Mouse (Mus musculus): ENCODE data around the gene Fgf15.
A peak's percentile ranks its signal among the peaks of the same experiment; 100 is the strongest.

Gene Fgf15

GRCm38 (mm10) chr7:144931778-144932177 is 35.4 kb downstream of the Fgf15 start:
- DNase-seq (ENCODE audit: low read depth), result peak; percentile 64

GRCm38 (mm10) chr7:144932389-144932937 is 36.1 kb downstream of the Fgf15 start:
- DNase-seq (ENCODE audit: low read depth), result no peak

GRCm38 (mm10) chr7:144933336-144933735 is 37.0 kb downstream of the Fgf15 start:
- no peak for DNase-seq (ENCODE audit: low read depth)

- DNase-seq (ENCODE audit: low read depth), result no peak
Observed at GRCm38 (mm10) chr7:144933796-144934195, 37.5 kb downstream of the Fgf15 start.

- DNase-seq (ENCODE audit: low read depth), result no peak
Observed at GRCm38 (mm10) chr7:144934901-144935300, 38.6 kb downstream of the Fgf15 start.

GRCm38 (mm10) chr7:144935563-144935962 is 39.2 kb downstream of the Fgf15 start:
- DNase-seq (ENCODE audit: low read depth), result no peak

- DNase-seq (ENCODE audit: low read depth), result no peak
Observed at GRCm38 (mm10) chr7:144936311-144936880, 40.1 kb downstream of the Fgf15 start.

GRCm38 (mm10) chr7:144937490-144937889 is 41.2 kb downstream of the Fgf15 start:
- peak; percentile 81 for DNase-seq (ENCODE audit: low read depth)

- no peak for DNase-seq (ENCODE audit: low read depth)
Observed at GRCm38 (mm10) chr7:144937899-144938517, 41.7 kb downstream of the Fgf15 start.

GRCm38 (mm10) chr7:144938661-144939343 is 42.5 kb downstream of the Fgf15 start:
- DNase-seq (ENCODE audit: low read depth), result no peak

- no peak for DNase-seq (ENCODE audit: low read depth)
Observed at GRCm38 (mm10) chr7:144939344-144940002, 43.1 kb downstream of the Fgf15 start, which contains the start of gene Ccnd1. Gene Ccnd1 (minus strand): TSS chr7:144939925.

GRCm38 (mm10) chr7:144940003-144940571 is 43.8 kb downstream of the Fgf15 start:
- DNase-seq (ENCODE audit: low read depth), result no peak

- DNase-seq (ENCODE audit: low read depth), result no peak
Observed at GRCm38 (mm10) chr7:144940585-144940984, 44.3 kb downstream of the Fgf15 start.

GRCm38 (mm10) chr7:144941242-144941831 is 45.0 kb downstream of the Fgf15 start:
- no peak for DNase-seq (ENCODE audit: low read depth)

- DNase-seq (ENCODE audit: low read depth), result no peak
Observed at GRCm38 (mm10) chr7:144942071-144942743, 45.9 kb downstream of the Fgf15 start.

- no peak for DNase-seq (ENCODE audit: low read depth)
Observed at GRCm38 (mm10) chr7:144942744-144943135, 46.4 kb downstream of the Fgf15 start.

GRCm38 (mm10) chr7:144943254-144943653 is 46.9 kb downstream of the Fgf15 start:
- DNase-seq (ENCODE audit: low read depth), result no peak
